Mouse (Mus musculus): ENCODE results near the gene Umad1.
"Not testable (repeated sequence)": the region's sequence is repeated elsewhere in the genome, so short reads cannot be mapped to it uniquely, and the experiment has no call there.

Gene Umad1

DNA sequence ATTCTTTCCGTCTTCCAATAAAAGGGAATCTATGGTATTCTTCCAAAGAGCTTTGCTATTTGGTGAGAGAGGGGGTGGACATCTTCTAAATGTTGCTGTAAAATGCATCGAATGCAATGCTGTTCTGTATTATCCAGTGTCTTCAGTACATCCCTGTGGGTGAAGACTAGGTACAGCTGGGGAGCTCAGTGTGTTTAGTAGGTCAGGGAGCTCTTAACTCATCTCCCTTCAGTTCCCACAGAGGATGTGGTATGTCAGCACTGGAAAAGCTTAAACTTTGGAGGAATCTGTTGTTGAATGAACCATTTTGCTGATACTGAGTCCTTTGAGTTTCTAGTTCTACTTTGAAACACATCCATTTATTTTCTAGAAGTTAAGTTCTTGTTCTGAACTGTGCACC lies 53.5 kb downstream of the Umad1 start:
- peak; percentile 16 to 17 for DNase-seq (ENCODE audit: low spot score in 2 of 2)

DNA sequence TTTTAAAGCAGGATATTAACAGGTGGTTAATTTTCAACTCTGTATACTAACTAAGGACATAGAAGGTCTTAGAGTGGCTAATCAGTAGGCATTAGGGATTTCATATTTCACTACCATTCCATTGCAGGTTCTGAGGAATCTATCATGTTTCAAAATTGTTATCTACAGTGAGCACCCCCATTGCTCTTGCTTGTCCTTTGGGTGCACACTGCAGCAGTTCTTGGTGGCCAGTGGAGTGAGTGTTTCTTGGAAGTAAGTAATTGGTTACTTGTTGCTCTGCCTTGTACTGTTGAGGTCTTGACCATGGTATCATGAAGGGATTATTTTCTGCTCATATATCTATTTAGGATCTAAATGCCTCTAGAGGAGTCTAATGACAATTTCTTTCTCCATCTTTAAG lies 57.1 kb downstream of the Umad1 start:
- DNase-seq (ENCODE audit: low spot score in 2 of 2) = no peak

- no peak for DNase-seq (ENCODE audit: low spot score in 2 of 2)
Observed at GRCm38 (mm10) chr6:8319591-8319990, 60.5 kb downstream of the Umad1 start.

- not testable (repeated sequence) for DNase-seq (ENCODE audit: low spot score in 2 of 2)
Observed at GRCm38 (mm10) chr6:8331496-8331895, 72.4 kb downstream of the Umad1 start.

- DNase-seq (ENCODE audit: low spot score in 2 of 2) = no peak
Observed at GRCm38 (mm10) chr6:8333380-8333779, 74.3 kb downstream of the Umad1 start.

GRCm38 (mm10) chr6:8336487-8337390 lies 77.7 kb downstream of the Umad1 start:
- DNase-seq (ENCODE audit: low spot score in 2 of 2) = no peak

GRCm38 (mm10) chr6:8339453-8339852 lies 80.4 kb downstream of the Umad1 start:
- DNase-seq (ENCODE audit: low spot score in 2 of 2) = no peak

GRCm38 (mm10) chr6:8343271-8343670 lies 84.2 kb downstream of the Umad1 start:
- no peak for DNase-seq (ENCODE audit: low spot score in 2 of 2)

DNA sequence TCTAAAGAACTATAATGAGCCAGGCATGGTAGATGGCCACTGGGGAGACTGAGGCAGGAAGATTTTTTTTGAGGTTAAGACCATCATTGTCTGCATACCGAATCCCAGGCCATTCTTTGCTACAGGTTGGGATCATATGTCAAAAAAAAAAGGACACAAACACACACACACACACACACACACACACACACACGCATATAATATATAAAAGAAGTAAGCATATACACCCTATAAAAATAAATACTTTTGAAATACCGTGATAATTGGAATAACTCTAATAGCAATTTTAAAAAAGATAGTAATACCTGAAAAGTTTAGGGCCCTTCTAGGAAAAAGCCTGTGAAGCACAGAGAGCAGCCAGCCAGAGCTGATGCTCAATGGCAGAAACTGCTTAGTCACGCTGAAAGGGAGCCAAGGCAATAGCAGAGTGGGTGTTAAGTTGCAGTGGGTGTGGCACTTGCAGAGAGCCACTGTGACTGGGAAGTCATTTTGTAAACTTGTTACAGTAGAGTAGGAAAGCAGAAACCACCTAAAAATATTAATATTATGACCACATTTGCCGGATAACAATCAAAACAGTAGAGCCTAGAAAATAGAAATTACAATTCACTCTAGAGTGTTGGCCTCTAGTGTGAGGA lies 86.2 kb downstream of the Umad1 start:
- DNase-seq (ENCODE audit: low spot score in 2 of 2) = peak in 1 of 2 experiments; percentile 35

DNA sequence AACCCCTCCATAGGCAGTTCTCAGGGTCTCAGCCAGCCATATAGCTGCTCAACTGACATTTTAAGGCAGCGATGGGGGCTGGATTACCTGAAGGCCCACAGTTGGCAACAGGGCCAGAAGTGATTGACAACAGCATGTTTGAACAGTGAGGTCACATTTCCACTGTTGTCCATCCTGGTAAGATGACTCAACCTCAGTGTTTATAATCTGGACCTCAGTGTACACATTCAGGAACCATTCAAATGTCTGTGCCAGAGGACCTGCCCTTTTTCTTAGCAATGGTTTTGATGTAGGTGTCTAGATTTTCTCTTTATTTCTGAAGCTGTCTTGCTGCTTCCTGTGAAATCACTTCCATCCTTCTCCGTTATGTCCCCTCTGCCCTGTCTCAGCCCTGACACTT lies 88.1 kb downstream of the Umad1 start:
- DNase-seq (ENCODE audit: low spot score in 2 of 2) = no peak

DNA sequence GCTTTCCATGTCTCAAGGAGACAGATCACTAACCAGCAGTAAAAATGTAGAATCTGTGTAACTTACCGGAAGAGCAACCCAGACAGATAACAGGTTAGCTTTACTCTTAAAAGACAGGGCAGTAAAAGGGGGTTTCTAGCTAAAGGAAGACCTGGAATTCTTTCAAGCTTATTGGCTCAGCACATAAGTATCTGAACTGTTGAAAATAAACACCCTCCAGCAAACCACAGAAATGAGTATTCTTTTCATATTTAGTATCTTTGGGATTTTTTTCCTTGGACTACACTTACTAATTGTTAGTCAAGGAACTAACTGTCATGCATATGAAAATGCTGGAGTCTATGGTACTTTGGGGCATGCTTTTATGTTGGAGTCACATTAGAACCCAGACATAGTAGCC lies 89.3 kb downstream of the Umad1 start:
- DNase-seq (ENCODE audit: low spot score in 2 of 2) = no peak

DNA sequence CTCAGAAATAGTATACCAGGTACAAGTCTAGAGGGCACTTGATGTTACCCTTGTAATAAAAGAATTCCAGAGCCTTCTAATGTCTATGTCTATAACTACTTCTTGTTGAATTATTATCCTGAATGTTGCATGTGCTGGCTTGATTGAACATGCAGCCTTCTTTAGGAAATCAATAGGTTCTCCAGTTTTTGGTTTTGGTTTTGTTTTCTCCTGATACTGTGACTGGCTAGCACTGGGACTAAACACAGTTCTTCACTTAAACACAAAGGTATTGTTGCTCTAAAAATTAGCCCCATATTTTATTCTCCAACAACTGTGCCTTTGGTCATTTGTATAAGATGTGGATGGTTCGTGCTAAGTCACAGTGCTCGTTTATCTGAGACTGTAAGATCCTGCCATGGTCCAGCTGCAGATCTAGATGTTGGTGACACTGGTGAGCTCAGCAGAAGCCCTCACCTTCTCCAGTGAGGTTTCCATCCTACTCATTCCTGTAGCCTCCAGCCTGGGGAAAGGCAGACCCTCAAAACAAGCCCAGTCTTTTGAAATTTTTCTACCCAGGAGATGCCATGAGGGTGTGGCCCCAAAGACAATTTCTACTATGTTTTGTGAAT lies 90.1 kb downstream of the Umad1 start:
- no peak for DNase-seq (ENCODE audit: low spot score in 2 of 2)

DNA sequence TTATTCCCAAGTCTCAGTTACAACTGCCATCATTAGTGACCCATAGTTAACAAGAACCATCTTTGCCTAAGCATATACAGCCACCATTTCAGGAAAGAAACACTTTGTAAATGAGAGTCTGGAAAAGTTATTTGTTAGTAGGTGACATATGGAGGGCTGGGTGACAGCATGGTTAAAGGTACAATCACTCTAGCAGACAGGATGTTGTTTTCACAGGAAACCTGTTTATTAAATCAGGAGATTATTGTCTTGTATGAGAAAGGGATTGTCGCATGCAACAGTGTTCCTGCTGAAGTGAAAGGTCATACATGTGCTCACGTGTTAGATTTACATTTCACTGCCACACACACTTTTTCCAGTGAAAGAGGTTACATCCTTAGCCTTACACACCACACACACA lies 92.4 kb downstream of the Umad1 start:
- no peak for DNase-seq (ENCODE audit: low spot score in 2 of 2)

DNA sequence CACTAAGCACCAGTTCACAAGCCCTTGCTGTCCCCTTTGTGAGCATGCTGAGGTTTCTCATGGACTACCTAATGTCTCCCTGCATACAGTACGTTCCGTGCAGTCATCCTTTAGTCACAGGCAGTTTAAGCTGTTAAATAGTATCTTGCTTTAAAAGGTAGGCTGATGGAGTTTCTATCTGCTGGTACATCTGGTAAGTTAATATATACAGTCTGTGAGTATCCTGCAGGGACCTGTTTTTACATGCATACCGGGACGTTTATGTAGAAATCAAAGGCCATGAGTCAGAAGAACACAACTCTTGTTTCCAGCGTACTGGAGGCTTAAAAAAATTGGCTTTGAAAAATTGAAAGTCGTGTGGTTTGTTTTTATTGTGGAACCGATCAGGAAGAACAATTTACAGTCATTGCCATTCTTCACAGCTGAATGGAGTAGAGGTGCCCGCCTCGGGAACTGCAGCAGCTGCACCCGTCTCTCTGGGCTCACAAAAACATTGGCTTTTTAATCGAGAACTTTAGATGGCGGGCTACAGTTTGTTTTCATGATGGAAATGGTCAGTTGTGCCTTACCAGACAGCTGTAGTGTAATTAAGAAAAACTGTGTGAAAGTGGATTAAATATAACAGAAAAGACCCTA lies 93.6 kb downstream of the Umad1 start:
- no peak for DNase-seq (ENCODE audit: low spot score in 2 of 2)

DNA sequence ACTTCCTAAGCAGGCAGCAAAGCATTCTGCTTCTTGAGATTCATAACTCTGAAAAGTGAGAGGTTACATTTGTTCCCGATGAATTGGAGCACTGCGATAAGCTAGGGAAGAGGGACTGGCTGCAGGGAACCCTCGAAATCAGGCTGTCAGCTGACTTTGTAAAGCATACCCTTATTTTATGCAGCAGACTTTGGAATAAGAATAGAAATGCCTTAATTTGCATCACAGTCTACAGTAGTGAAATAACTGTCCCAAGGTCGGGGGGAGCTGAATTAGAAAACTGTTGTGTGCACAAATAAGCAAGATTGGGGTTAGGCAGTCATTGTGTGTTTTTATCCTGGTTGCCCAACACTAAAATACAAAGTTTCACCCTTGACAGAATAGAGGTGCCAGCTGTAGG lies 94.4 kb downstream of the Umad1 start:
- no peak for DNase-seq (ENCODE audit: low spot score in 2 of 2)

GRCm38 (mm10) chr6:8354846-8355245 lies 95.8 kb downstream of the Umad1 start:
- DNase-seq (ENCODE audit: low spot score in 2 of 2) = peak in 1 of 2 experiments; percentile 36

DNA sequence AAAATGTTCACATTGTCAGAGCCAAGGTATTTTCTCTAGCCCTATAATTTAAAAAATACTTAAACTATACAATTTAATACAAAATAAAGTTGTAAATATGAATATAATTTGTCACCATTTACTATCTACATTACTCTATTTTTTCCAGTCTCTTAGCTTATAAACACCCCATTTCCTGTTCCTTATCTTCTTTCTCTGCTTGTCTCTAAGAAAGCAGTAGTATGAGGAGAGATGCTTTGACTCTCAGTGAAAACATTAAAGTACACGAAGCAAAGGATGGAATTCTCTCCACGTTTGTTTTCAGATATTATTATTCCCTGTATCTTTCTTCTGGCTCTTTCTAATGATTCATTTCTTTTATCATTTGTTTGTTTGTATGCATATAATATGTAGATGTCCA lies 99.1 kb downstream of the Umad1 start:
- no peak for DNase-seq (ENCODE audit: low spot score in 2 of 2)

DNA sequence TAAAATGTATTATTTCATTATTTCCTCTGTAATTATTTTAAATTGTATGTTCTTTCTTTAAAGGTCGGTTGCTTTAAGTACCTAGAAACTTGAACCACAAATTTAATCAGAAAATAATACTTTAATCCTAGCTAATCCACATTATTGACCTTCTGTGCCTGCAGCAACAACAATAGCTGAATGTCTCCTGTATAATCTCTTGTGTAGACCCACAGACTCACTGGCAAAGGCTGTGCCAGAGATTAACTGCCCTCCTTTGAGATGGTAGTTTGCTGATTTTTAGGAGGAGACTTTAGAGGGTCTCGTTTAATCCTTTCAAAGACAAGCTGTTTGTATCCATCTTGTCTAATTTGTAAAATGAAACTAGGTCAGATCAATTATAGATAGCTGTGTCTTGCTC lies 99.7 kb downstream of the Umad1 start:
- no peak for DNase-seq (ENCODE audit: low spot score in 2 of 2)

DNA sequence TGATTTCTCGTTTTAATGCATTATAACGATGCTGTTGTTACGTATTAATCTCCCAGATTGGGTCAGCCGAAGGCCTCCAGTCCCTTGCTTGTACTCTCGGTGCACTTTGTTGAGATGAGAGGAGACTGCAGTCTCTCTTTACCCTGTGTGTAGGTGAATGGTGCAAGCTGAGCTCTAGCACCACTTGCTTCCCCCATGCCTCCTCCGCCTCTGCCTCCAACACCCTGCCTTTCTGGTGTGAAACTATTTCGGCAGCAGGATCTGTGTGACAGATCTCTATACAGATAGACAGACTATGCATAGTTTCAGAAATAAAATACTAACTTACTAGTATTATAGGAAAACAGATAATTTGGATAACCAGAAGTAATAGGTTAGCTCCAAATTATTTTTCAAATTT lies 101.7 kb downstream of the Umad1 start:
- no peak for DNase-seq (ENCODE audit: low spot score in 2 of 2)

GRCm38 (mm10) chr6:8364033-8364756 lies 105.1 kb downstream of the Umad1 start:
- DNase-seq (ENCODE audit: low spot score in 2 of 2) = no peak

DNA sequence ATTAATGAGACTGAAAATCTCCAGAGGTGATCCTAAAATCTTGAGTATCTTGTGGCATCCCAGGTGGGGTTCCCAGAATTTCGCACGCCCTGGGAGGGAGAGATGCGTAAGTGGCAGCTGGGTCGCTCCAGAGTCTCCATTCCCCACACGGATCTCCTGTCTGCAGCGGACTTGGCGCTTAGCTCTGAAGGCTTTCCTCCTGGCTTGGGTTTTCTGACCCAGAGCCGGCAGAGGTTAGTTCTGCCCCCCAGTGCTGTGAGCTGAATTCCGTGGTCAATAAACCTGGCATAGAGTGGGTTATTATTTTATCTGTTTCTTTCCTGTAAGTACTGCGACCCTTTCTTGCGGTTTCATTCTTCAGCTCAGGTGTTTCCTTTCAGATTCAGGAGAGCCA lies 105.7 kb downstream of the Umad1 start:
- peak in 1 of 2 experiments; percentile 25 for DNase-seq (ENCODE audit: low spot score in 2 of 2)

DNA sequence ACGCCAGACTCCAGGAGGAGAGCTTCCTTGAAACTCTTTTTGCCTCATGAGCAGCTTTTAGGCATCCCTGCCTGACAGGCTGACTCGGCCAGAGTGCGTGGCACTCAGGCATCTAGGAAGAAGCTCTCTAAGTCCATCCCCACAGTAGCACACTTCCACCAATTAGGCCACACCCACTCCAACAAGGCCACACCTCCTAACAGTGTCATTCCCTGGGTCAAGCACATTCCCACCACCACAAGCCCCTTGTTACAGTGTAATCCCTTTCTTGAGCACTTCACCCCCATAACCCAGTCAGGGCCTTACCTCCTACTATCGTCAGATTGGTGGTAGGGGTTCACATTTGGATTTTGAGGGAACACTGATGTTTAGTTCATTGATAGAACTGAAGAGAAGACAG lies 108.6 kb downstream of the Umad1 start:
- peak in 1 of 2 experiments; percentile 3 for DNase-seq (ENCODE audit: low spot score in 2 of 2)

Data from thymus, postnatal 10 days (tissue).